Mouse (Mus musculus) adrenal gland, postnatal 25 days (tissue): ENCODE data around the gene Astl. TPM values are rescaled to one million over a fixed set of nuclear protein-coding genes. Genes with fewer than 3 reads are reported as not detected.
"Not testable (repeated sequence)": the region's sequence is repeated elsewhere in the genome, so short reads cannot be mapped to it uniquely, and the experiment has no call there.

Experiments
- DNase-seq: peaks from one replicate; pipeline ENCODE4 v3.0.0; 2021; ENCODE audit warnings: mixed read lengths
- long read RNA-seq: library from polyadenylated mRNA; stranded (forward); transcript quantifications from one replicate; pipeline ENCODE4 v2.0.0, GENCODE M21; 2021
- total RNA-seq: library from RNA; stranded (reverse); gene quantifications from 2 replicates; pipeline ENCODE4 v1.2.3, GENCODE M21; 2021

Gene Astl
- total RNA-seq, result not detected in 2 replicates
- long read RNA-seq, result 0 reads

DNA sequence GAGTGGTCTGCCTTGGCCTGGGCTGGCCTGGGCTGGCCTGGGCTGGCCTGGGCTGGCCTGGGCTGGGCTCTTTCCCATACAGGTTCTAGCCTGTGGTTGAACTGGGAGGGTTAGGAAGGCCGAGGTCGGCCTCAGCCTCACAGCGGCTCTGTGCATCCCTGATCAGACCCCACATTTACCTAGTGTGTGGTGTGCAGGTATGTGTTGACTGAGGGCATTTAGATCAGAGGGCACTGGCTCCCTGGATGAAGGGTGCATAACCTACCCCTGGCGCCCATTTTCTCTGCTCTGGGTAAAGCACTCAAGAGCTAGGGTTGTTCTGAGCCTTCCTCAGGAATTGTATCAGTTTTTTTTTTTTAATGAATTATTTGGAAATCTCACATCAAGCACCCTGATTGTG lies at the start of gene Astl:
Astl (plus strand) TSS at position 224 of the 400 bp plus-strand sequence.
- DNase-seq, result no peak

- DNase-seq, result no peak
Observed at GRCm38 (mm10) chr2:127292250-127292649, 46.2 kb upstream of the Astl start.

DNA sequence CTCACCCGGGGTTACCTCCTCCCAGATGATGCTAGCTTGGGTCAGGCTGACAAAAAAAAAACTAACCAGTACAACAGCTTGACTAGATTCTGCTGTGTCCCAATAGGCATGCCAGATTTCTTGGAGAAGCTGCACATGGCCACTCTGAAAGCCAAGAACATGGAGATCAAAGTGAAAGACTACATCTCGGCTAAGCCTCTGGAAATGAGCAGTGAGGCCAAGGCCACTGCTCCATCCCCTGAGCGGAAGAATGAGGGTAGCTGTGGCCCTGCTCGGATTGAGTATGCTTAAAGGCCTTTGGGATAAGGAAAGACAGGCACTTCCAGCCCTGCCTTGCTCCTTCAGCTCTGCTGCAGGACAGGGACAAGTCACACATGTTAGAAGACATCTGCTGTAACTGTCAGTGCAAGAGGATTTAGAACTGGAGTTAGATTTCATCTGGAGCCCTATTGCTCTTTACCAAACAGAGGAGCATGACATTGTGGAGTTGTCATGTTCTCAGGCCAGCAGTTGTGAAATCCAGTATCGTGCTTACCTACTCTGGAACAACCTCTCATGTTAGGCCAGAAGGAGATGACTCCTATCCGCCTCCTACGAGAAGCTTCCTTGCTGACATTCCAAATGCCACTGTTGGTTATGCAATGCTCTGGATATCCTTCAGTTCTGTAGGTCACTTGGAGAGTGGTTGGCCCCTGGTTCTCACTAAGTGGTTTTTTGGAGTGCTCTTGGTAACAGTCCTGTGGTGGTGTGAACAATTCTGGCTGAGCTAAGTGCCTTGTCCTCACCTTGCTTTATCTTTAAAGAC lies 41.2 kb upstream of the Astl start:
- no peak for DNase-seq

DNA sequence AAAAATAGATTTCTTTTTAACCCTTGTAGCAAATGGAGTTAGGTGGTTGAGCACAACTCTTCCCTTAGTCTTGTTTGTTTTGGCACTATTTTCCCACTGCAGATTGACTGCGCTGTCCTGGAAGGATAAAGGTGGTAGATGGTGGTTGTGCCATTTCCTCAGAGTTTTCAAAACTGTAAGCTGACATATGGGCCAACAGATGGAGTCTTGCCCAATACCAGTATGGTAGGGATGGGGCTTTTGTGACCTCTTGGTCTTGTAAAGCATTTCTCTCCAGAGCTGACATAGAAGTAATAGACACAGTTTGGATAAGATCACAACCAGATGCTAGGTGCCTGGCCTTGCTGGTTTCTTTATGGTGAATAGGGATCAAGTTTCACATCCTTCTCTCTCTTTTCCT lies 40.4 kb upstream of the Astl start:
- no peak for DNase-seq

GRCm38 (mm10) chr2:127300701-127301100 lies 37.7 kb upstream of the Astl start:
- DNase-seq, result no peak

- DNase-seq, result no peak
Observed at GRCm38 (mm10) chr2:127301883-127302282, 36.6 kb upstream of the Astl start.

GRCm38 (mm10) chr2:127304192-127304591 lies 34.2 kb upstream of the Astl start:
- not testable (repeated sequence) for DNase-seq

DNA sequence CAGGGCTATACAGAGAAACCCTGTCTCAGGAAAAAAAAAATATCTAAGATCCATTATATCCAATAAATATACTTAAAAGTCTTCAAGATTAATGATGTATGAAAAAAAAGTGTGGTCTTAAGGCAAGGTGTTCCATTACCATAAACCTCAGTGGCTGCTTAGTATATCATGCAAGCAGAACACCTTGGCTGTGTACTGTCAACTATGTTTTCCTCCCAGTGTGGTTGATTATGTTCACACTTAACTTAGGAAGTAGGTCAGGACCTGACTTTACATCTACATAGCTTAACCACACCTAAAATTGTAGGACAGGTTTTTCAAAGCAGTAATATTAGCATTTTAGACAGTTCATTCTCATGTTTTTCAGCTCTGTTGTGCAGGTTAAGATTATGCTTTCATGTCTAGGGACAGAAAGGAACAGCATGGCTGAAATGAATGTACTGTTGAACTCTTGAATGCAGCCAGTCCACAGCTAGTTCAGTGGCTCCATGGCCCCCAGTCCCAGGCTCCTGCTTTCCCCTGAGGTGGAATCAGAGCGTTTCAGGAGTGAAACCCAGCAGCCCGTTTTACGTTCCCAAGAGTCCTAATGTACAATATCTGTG lies 33.7 kb upstream of the Astl start:
- no peak for DNase-seq

DNA sequence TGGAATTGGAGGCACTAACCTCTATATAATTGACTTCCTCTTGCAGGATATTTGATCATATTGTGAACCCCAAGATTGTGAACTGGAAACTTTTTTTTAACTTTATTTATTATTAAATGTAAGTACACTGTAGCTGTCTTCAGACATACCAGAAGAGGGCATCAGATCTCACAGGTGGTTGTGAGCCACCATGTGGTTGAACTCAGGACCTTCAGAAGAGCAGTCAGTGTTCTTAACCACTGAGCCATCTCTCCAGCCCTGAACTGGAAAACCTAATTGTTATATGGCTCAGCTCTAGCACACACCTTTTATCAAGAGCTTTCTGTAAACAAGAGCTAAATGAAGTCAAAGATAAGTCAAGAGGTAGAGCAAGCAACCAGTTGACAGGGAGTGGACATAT lies 32.3 kb upstream of the Astl start:
- DNase-seq, result no peak

DNA sequence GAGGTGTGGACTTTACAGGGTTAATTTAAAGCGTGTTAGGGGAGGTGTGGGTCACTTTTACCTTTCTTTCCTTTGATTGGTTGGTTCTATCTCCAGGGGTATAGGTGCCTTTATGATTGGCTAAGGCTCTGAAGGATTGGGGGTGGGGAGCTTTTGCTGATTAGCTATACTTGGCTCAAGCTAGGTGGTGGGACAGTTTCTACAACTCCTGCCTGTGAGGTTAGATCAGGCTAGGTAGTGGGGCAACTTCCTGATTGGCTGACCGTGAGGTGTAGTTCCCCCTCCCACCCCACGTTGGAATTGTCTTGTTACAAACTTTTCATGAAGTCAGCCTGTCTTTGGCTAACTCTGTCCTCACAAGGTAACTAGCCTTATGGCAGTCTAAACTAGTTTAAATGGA lies 31.3 kb upstream of the Astl start:
- DNase-seq, result no peak

- no peak for DNase-seq
Observed at GRCm38 (mm10) chr2:127308660-127309059, 29.8 kb upstream of the Astl start.

- DNase-seq, result no peak
Observed at GRCm38 (mm10) chr2:127310246-127310645, 28.2 kb upstream of the Astl start.

- DNase-seq, result no peak
Observed at GRCm38 (mm10) chr2:127310685-127311084, 27.8 kb upstream of the Astl start.

- DNase-seq, result no peak
Observed at GRCm38 (mm10) chr2:127311193-127311592, 27.2 kb upstream of the Astl start.

GRCm38 (mm10) chr2:127312801-127313200 lies 25.6 kb upstream of the Astl start:
- no peak for DNase-seq

DNA sequence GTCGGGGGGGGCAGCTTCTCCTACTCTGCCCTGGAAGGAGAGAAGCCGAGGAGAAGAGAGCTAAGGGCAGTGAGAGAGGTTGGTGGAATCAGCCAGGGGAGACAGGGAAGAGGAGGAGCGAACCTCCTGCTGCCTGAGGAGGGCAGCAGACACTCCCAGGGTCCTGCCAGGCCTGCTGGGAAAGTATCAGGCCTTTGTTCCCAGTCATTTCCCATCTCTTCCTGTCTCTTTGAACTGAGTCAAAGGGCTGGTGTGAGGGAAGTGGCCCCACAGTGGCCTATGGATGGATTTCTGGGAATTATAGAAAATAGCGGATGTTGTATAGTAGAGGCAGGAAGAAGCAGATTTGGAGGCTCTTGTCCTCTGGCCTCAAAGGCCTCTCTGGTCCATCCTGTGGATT lies 24.6 kb upstream of the Astl start:
- no peak for DNase-seq

DNA sequence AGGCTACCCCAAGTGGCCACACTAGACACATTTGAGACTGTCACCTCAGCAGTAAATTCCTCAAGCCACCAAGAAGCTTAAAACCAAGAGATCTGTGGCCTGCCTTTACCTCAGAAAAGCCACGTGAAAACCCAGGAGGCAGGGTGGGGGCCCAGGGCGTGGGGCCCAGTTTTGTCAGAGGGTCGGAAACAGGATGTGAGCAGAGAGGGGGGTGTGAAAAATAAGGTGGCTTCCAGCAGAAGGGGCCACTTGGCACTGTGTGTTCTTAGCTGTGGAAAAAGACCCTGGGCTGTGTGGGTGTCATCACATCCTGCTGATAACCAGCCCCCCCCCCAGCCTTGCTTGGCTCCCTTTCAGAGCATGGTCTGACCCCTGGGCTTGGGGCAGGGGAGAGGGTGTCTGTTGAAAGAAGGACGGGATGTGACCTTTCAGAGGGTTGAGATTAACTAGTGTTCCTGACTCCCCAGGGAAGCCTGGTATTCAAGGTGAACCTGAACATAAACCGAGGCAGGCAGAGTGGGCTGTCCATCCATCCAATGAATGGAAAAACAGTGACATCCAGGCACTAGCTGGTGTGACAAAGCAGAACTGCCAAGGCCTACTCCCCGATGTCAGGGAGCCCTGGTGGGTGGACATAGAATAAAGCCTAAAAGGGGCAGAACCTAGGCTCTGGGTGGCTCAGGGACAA lies 23.8 kb upstream of the Astl start:
- DNase-seq, result no peak

GRCm38 (mm10) chr2:127315155-127315470 lies 23.3 kb upstream of the Astl start:
- DNase-seq, result no peak

DNA sequence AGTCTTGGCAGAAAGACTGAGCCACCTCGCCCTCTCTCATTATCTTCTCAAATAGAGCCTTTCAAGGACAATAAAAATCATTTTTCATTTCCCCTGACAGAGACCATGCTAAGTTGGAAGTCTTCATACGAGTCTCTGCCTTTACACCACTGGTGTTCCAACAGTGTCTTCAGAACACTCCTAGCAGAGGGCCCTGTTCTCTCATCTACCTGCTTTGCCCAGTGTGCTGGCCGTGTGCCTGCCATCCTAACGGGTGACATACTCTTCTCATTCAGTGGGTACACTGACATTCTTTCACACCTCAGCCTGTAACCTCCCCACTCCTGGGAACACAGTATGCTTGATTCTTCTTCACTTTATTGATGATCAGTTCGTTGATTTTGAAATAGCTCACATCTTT lies 22.0 kb upstream of the Astl start:
- no peak for DNase-seq

DNA sequence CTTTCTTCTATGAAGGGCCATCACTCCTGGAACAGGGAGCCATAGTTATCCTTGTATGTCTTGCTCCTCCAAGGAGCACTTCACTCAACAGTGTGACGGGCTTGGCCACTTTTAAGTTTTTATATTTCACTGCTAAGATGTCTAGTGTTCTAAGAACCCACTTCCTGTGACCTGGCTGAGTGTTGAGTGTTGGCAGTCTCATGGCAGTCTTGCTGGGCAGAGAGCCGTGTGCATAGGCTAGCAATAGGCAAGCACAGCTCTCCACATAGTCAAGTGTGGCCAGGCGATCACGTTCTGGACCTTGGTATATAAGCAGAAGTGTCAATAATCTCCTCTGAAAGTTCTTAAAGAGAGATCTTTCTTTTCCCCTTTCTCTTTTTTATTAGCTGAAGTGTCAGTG lies 20.3 kb upstream of the Astl start:
- DNase-seq, result no peak

GRCm38 (mm10) chr2:127319071-127319470 lies 19.4 kb upstream of the Astl start:
- DNase-seq, result no peak

- DNase-seq, result no peak
Observed at GRCm38 (mm10) chr2:127322671-127323285, 15.7 kb upstream of the Astl start.

GRCm38 (mm10) chr2:127323667-127324066 lies 14.8 kb upstream of the Astl start:
- DNase-seq, result no peak
